Mouse (Mus musculus) cerebellum, postnatal 10 days (tissue): ENCODE measurements at regions not wholly inside any gene's neighbourhood (a gene's known extent, or its start where the extent isn't known, plus 50 kb on each side); places are given as distances from the start of the nearest gene placed in this dataset.

Source experiments
- DNase-seq, 2 experiments: peaks; one replicate each; pipeline ENCODE4 v3.0.0; 2021; ENCODE audit warnings: mixed read lengths in 2 of 2

DNA sequence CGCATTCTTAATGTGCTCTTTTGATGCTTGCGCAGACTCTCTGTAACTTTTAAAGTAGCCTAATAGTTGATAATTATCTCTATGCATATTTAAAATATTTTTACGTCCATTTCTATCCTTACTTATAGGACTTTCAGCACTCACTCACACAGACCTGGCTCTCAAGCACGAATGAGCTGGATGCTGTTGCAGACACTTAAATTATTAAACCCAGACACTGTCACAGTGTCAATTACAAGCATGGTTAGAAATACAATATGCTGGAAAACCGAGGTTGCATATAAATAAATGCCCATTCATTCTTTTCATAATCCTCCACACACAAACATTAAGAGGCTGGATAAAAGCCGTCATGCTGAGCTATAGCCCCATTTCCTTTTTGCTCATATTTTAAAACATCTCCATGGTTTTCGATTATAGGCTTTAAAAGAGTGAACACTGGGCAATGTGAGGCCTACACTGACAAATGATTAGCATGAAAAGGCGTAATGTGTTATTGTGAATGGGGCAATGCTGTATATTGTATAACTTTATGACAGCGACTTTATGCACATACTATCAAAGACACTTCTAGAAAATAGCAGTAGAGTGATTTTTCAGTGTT is 566.3 kb downstream of the Pdha2 start:
- DNase-seq: no peak

DNA sequence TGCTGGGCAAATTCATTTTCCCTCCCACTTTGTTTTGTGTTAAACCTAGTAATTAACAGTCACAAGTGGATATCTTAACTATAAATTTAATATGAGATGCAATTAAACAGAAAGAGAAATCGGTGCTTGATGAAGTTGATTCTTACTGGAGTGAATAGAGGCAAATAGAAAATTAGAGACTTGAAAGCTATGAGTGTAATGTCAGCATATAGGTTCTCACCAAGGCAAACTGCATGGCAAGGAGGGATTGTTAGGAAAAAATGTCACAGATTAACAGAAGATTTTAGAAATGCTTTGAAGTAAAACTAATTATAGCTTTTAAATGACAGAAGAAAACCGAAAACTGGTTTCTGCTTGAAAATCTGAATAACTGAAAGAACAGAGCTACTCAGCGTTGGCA is 592.3 kb downstream of the Pdha2 start:
- no peak for DNase-seq
